Mouse (Mus musculus) bone marrow macrophage, adult 2 months (primary cell): ENCODE measurements around the gene Tpm4.

ENCODE experiments used
- CTCF ChIP-seq: IDR thresholded peaks from 2 replicates; pipeline ENCODE4 v1.5.1; 2012; ENCODE audit warnings: low read depth, mild to moderate bottlenecking, low read length, moderate library complexity
- POLR2A ChIP-seq: IDR thresholded peaks from 2 replicates; pipeline ENCODE4 v1.6.1; 2012; ENCODE audit warnings: mild to moderate bottlenecking, low read depth, low read length, borderline replicate concordance

DNA sequence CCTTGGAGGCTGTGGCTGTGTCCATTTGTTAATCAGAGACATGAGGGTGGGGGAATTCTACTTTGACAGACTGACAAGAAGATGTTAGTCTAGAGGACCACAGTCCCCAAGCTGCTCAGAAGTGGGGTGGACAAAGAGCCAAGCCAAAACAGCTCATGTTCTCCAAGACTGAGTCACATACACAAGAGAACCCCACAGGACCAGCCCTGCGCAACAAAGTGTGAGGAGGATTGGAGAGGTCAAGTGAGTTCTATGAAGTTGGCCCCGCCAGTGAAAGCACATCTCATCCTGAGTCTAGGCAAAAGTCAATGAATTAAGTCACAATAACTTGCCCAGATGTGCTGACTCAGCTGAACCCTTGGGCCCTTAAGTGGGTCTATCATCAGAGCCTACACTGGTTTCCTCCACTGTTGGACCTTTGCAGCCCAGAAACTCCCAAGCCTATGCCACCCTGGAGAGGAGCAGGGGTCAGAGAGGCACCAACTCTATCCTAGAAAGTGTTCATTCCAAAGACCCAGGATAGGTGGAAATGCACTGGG lies 53.1 kb downstream of the Tpm4 start:
- TF ChIP-seq CTCF (no peak), POLR2A (no peak)
